Mouse (Mus musculus): ENCODE data around the gene Il1r1. TPM values are rescaled to one million over a fixed set of nuclear protein-coding genes. Genes with fewer than 3 reads are reported as not detected.

The Il1r1 gene
- polyA plus RNA-seq, 1 experiment from 2014 or later, result 0.58 TPM

GRCm38 (mm10) chr1:40311625-40312024 lies 86.7 kb downstream of the Il1r1 start:
- H3K9me3 ChIP-seq, result no peaks in the 10 kb centered on the region
- 81% methylated on average over 2 of the region's 2 CpGs for WGBS
- H3K36me3 ChIP-seq, result no peaks in the 10 kb centered on the region
- H3K4me1 ChIP-seq (replicated peaks), result no peaks in the 10 kb centered on the region
- H3K27me3 ChIP-seq (ENCODE audit: insufficient read depth, poor library complexity, severe bottlenecking), result no peaks in the 10 kb centered on the region
- H3K4me3 ChIP-seq, result no peak overlapping the region
- DNase-seq (ENCODE audit: low spot score), result no peak
- no peak overlapping the region for H3K27ac ChIP-seq

- WGBS, result 78% methylated on average over 12 of the region's 12 CpGs
- Histone ChIP-seq H3K27me3 (ENCODE audit: insufficient read depth, poor library complexity, severe bottlenecking) (no peaks in the 10 kb centered on the region), H3K36me3 (no peaks in the 10 kb centered on the region), H3K4me1 (replicated peaks) (no peaks in the 10 kb centered on the region), H3K9me3 (no peaks in the 10 kb centered on the region), H3K27ac (no peak overlapping the region), H3K4me3 (no peak overlapping the region)
- no peak for DNase-seq (ENCODE audit: low spot score)
Observed at GRCm38 (mm10) chr1:40314016-40314415, 89.1 kb downstream of the Il1r1 start.

- Histone ChIP-seq H3K9me3 (no peaks in the 10 kb centered on the region), H3K36me3 (no peaks in the 10 kb centered on the region), H3K27ac (no peak overlapping the region), H3K27me3 (ENCODE audit: insufficient read depth, poor library complexity, severe bottlenecking) (no peaks in the 10 kb centered on the region), H3K4me3 (no peak overlapping the region), H3K4me1 (replicated peaks) (no peaks in the 10 kb centered on the region)
- WGBS, result 88% methylated on average over 8 of the region's 8 CpGs
- DNase-seq (ENCODE audit: low spot score), result no peak
Observed at GRCm38 (mm10) chr1:40317657-40318056, 92.8 kb downstream of the Il1r1 start.

- no peak overlapping the region for H3K27ac ChIP-seq
- H3K9me3 ChIP-seq, result no peaks in the 10 kb centered on the region
- WGBS, result 87% methylated on average over 6 of the region's 6 CpGs
- H3K4me3 ChIP-seq, result no peak overlapping the region
- H3K27me3 ChIP-seq (ENCODE audit: insufficient read depth, poor library complexity, severe bottlenecking), result peaks cover 34% of the 10 kb centered on the region
- H3K4me1 ChIP-seq (replicated peaks), result peaks cover 18% of the 10 kb centered on the region
- H3K36me3 ChIP-seq, result no peaks in the 10 kb centered on the region
- DNase-seq (ENCODE audit: low spot score), result no peak
Observed at GRCm38 (mm10) chr1:40321824-40322223, 96.9 kb downstream of the Il1r1 start.

GRCm38 (mm10) chr1:40322543-40322942 lies 97.7 kb downstream of the Il1r1 start:
- peaks cover 41% of the 10 kb centered on the region for H3K27me3 ChIP-seq (ENCODE audit: insufficient read depth, poor library complexity, severe bottlenecking)
- no peak for DNase-seq (ENCODE audit: low spot score)
- no peaks in the 10 kb centered on the region for H3K36me3 ChIP-seq
- no peak overlapping the region for H3K27ac ChIP-seq
- no peak overlapping the region for H3K4me3 ChIP-seq
- H3K4me1 ChIP-seq (replicated peaks), result peaks cover 18% of the 10 kb centered on the region
- 87% methylated on average over 3 of the region's 3 CpGs for WGBS
- no peaks in the 10 kb centered on the region for H3K9me3 ChIP-seq

GRCm38 (mm10) chr1:40324457-40324856 lies 99.6 kb downstream of the Il1r1 start, which contains the start of gene Il1rl2:
Gene Il1rl2, plus strand, starts transcription at chr1:40324610.
- Histone ChIP-seq H3K4me1 (replicated peaks) (peaks cover 18% of the 10 kb centered on the region), H3K4me3 (peak within 1 kb of the TSS; percentile 56), H3K9me3 (no peaks in the 10 kb centered on the region), H3K27ac (no peak within 1 kb of the TSS), H3K36me3 (no peaks in the 10 kb centered on the region), H3K27me3 (ENCODE audit: insufficient read depth, poor library complexity, severe bottlenecking) (peaks cover 51% of the 10 kb centered on the region)
- WGBS, result 40% methylated on average over 6 of the region's 6 CpGs
- peak; percentile 17 for DNase-seq (ENCODE audit: low spot score)

GRCm38 (mm10) chr1:40324955-40325702 lies 100.2 kb downstream of the Il1r1 start:
- WGBS, result 8% methylated on average over 22 of the region's 22 CpGs
- Histone ChIP-seq H3K36me3 (no peaks in the 10 kb centered on the region), H3K27me3 (ENCODE audit: insufficient read depth, poor library complexity, severe bottlenecking) (peaks cover 51% of the 10 kb centered on the region)

GRCm38 (mm10) chr1:40325711-40326327 lies 100.9 kb downstream of the Il1r1 start:
- WGBS, result 1% methylated on average over 29 of the region's 29 CpGs
- H3K27me3 ChIP-seq (ENCODE audit: insufficient read depth, poor library complexity, severe bottlenecking), result peaks cover 51% of the 10 kb centered on the region

More at GRCm38 (mm10) chr1:40324955-40325702, 100.2 kb downstream of the Il1r1 start:
- Histone ChIP-seq H3K27ac (no peak overlapping the region), H3K9me3 (no peaks in the 10 kb centered on the region), H3K4me3 (peak overlapping the region; percentile 56), H3K4me1 (replicated peaks) (peaks cover 18% of the 10 kb centered on the region)
- peak; percentile 20 for DNase-seq (ENCODE audit: low spot score)

GRCm38 (mm10) chr1:40327604-40328003 lies 102.7 kb downstream of the Il1r1 start:
- no peak for DNase-seq (ENCODE audit: low spot score)
- Histone ChIP-seq H3K36me3 (no peaks in the 10 kb centered on the region), H3K4me1 (replicated peaks) (peaks cover 18% of the 10 kb centered on the region), H3K27me3 (ENCODE audit: insufficient read depth, poor library complexity, severe bottlenecking) (peaks cover 51% of the 10 kb centered on the region), H3K9me3 (no peaks in the 10 kb centered on the region), H3K4me3 (no peak overlapping the region), H3K27ac (no peak overlapping the region)
- 88% methylated on average over 3 of the region's 3 CpGs for WGBS

More at GRCm38 (mm10) chr1:40325711-40326327, 100.9 kb downstream of the Il1r1 start:
- H3K4me3 ChIP-seq, result peak overlapping the region; percentile 56
- H3K9me3 ChIP-seq, result no peaks in the 10 kb centered on the region
- no peaks in the 10 kb centered on the region for H3K36me3 ChIP-seq
- DNase-seq (ENCODE audit: low spot score), result peak; percentile 34
- H3K27ac ChIP-seq, result peak overlapping the region; percentile 29; the same call in 1 of the 2 replicates
- H3K4me1 ChIP-seq (replicated peaks), result peaks cover 18% of the 10 kb centered on the region

GRCm38 (mm10) chr1:40329526-40329925 lies 104.6 kb downstream of the Il1r1 start:
- no peak overlapping the region for H3K4me3 ChIP-seq
- H3K4me1 ChIP-seq (replicated peaks), result peaks cover 15% of the 10 kb centered on the region
- 89% methylated on average over 1 of the region's 1 CpGs for WGBS
- H3K9me3 ChIP-seq, result no peaks in the 10 kb centered on the region
- H3K27ac ChIP-seq, result no peak overlapping the region
- DNase-seq (ENCODE audit: low spot score), result no peak
- H3K36me3 ChIP-seq, result no peaks in the 10 kb centered on the region
- peaks cover 40% of the 10 kb centered on the region for H3K27me3 ChIP-seq (ENCODE audit: insufficient read depth, poor library complexity, severe bottlenecking)

- H3K4me1 ChIP-seq (replicated peaks), result peaks cover 11% of the 10 kb centered on the region
- 86% methylated on average over 8 of the region's 8 CpGs for WGBS
- H3K9me3 ChIP-seq, result no peaks in the 10 kb centered on the region
- peaks cover 34% of the 10 kb centered on the region for H3K27me3 ChIP-seq (ENCODE audit: insufficient read depth, poor library complexity, severe bottlenecking)
- no peak overlapping the region for H3K4me3 ChIP-seq
- DNase-seq (ENCODE audit: low spot score), result no peak
- H3K36me3 ChIP-seq, result no peaks in the 10 kb centered on the region
- no peak overlapping the region for H3K27ac ChIP-seq
Observed at GRCm38 (mm10) chr1:40330181-40330580, 105.3 kb downstream of the Il1r1 start.

- WGBS, result 88% methylated on average over 1 of the region's 1 CpGs
- no peak for DNase-seq (ENCODE audit: low spot score)
- H3K4me3 ChIP-seq, result no peak overlapping the region
Observed at GRCm38 (mm10) chr1:40339346-40339745, 114.5 kb downstream of the Il1r1 start.

GRCm38 (mm10) chr1:40340102-40340501 lies 115.2 kb downstream of the Il1r1 start:
- no peaks in the 10 kb centered on the region for H3K36me3 ChIP-seq
- H3K9me3 ChIP-seq, result no peaks in the 10 kb centered on the region
- 82% methylated on average over 4 of the region's 4 CpGs for WGBS
- no peak overlapping the region for H3K4me3 ChIP-seq
- H3K27me3 ChIP-seq (ENCODE audit: insufficient read depth, poor library complexity, severe bottlenecking), result no peaks in the 10 kb centered on the region
- DNase-seq (ENCODE audit: low spot score), result no peak
- no peaks in the 10 kb centered on the region for H3K4me1 ChIP-seq (replicated peaks)
- no peak overlapping the region for H3K27ac ChIP-seq

More at GRCm38 (mm10) chr1:40339346-40339745, 114.5 kb downstream of the Il1r1 start:
- H3K36me3 ChIP-seq, result no peaks in the 10 kb centered on the region
- no peaks in the 10 kb centered on the region for H3K27me3 ChIP-seq (ENCODE audit: insufficient read depth, poor library complexity, severe bottlenecking)
- H3K27ac ChIP-seq, result no peak overlapping the region
- no peaks in the 10 kb centered on the region for H3K4me1 ChIP-seq (replicated peaks)
- no peaks in the 10 kb centered on the region for H3K9me3 ChIP-seq
